Mouse (Mus musculus) lung, embryonic 15.5 days (tissue): Measurements from ENCODE around the gene Clmn. TPM values are rescaled to one million over a fixed set of nuclear protein-coding genes. Genes with fewer than 3 reads are reported as not detected.
"Not testable (repeated sequence)": the region's sequence is repeated elsewhere in the genome, so short reads cannot be mapped to it uniquely, and the experiment has no call there.

Experiments used
- ATAC-seq: fragments of 200-750 bp; cut with Nextera tagmentation; 2 replicates; pipeline ENCODE4 v1.8.0; 2017; ENCODE audit warnings: moderate number of reproducible peaks, borderline replicate concordance; ENCODE audit not compliant: low FRiP score, low TSS enrichment; ENCODE audit errors: extremely low read depth
- H3K27ac ChIP-seq: fragments of 300-500 bp; sonication (generic); 2 replicates; pipeline ENCODE4 v1.5.1; 2015; ENCODE audit warnings: moderate library complexity, mild to moderate bottlenecking, inconsistent platforms
- H3K27me3 ChIP-seq: fragments of 300-500 bp; sonication (generic); 2 replicates; pipeline ENCODE4 v1.6.1; 2015; ENCODE audit warnings: inconsistent platforms
- H3K36me3 ChIP-seq: fragments of 300-500 bp; sonication (generic); 2 replicates; pipeline ENCODE4 v1.6.1; 2015; ENCODE audit warnings: inconsistent platforms
- H3K4me1 ChIP-seq: fragments of 300-500 bp; sonication (generic); 2 replicates; pipeline ENCODE4 v1.6.1; 2015; ENCODE audit warnings: inconsistent platforms
- H3K4me2 ChIP-seq: fragments of 300-500 bp; sonication (generic); 2 replicates; pipeline ENCODE4 v1.6.1; 2015; ENCODE audit warnings: inconsistent platforms, mild to moderate bottlenecking, moderate library complexity
- H3K4me3 ChIP-seq: fragments of 300-500 bp; sonication (generic); 2 replicates; pipeline ENCODE4 v1.5.1; 2015; ENCODE audit warnings: mild to moderate bottlenecking, inconsistent platforms
- H3K9ac ChIP-seq: fragments of 300-500 bp; sonication (generic); 2 replicates; pipeline ENCODE4 v1.6.1; 2015; ENCODE audit warnings: inconsistent platforms
- H3K9me3 ChIP-seq: fragments of 300-500 bp; sonication (generic); 2 replicates; pipeline ENCODE4 v1.6.1; 2016; ENCODE audit warnings: inconsistent platforms
- WGBS: fragments of 180-500 bp; shearing (Covaris S2); methylation state at CpG from one replicate; pipeline ENCODE4 v1.1.7; 2015; 5-methylcytosine and 5-hydroxymethylcytosine counted together
- polyA plus RNA-seq: library from polyadenylated mRNA; unstranded; fragments of >200 nt; fragmentation: Nextera tagmentation; extraction: Ambion mirVana; gene quantifications from 2 replicates; pipeline ENCODE4 v1.2.1, GENCODE M21; 2015

Gene Clmn
- polyA plus RNA-seq, 1 experiment from 2014 or later: 3.2 TPM

DNA sequence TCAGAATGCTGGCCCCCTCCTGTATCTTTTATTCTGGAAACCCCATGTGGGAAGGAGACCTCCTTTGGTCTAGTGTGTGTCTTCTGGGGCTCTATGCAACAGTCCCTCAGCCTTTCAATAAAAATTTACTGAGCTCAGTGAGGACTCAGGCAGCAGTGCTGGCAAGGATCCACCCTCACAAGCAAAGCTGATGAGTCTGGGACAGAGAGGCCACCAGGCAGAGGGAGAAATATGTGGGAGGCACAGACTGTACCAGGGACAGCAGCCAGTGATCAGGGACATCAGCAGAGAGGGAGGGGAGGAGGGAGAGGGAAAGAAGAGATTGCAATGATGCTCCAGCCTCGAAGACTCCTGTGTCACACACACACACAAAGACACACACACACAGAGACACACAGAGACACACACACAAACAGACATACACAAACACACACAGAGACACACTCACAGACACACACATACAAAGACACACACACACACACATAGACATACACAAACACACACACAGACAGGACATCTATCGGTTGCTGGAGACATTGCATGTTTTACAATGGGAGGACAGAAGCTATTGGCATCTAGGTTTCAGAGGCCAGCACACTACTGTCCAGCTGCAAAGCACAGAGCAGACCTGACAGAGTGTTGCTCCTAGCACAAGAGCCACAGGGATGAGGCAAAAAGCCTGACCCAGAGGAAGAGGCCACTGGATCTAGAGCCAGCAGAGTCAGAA is 27.6 kb downstream of the Clmn start:
- Histone ChIP-seq H3K27ac (no peak overlapping the region), H3K36me3 (no peaks in the 10 kb centered on the region), H3K4me1 (0 out of 2 replicates have a peak, but pooled peaks cover 5% of the 10 kb centered on the region), H3K9me3 (no peaks in the 10 kb centered on the region), H3K9ac (no peak overlapping the region), H3K4me3 (no peak overlapping the region), H3K4me2 (no peak overlapping the region), H3K27me3 (no peaks in the 10 kb centered on the region)
- 77% methylated on average over 2 of the region's 2 CpGs for WGBS
- peak; percentile 17; the same call in 1 of the 2 replicates for ATAC-seq

DNA sequence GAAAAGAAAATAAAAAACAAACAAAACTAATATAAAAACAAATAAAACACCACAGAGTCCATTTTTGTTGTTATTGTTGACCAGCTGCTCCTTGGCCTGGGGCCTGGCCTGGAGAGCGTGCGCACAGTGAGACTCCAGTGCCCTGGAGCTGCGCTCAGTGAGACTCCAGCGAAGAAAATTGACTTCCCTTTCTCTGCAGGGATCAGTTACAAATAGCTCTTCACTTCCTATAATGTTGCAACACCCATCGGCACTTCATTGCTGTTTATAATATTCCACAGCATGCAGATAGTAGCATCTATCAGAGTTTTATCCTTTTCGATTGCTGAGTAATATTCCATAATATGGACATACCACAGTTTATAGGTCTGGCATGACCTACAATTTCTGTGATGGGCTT is 28.6 kb downstream of the Clmn start:
- Histone ChIP-seq H3K4me2 (no peak overlapping the region), H3K27ac (no peak overlapping the region), H3K9me3 (no peaks in the 10 kb centered on the region), H3K27me3 (no peaks in the 10 kb centered on the region), H3K36me3 (no peaks in the 10 kb centered on the region), H3K4me3 (no peak overlapping the region), H3K9ac (no peak overlapping the region), H3K4me1 (0 out of 2 replicates have a peak, but pooled peaks cover 5% of the 10 kb centered on the region)
- WGBS: 94% methylated on average over 6 of the region's 6 CpGs
- no peak for ATAC-seq

DNA sequence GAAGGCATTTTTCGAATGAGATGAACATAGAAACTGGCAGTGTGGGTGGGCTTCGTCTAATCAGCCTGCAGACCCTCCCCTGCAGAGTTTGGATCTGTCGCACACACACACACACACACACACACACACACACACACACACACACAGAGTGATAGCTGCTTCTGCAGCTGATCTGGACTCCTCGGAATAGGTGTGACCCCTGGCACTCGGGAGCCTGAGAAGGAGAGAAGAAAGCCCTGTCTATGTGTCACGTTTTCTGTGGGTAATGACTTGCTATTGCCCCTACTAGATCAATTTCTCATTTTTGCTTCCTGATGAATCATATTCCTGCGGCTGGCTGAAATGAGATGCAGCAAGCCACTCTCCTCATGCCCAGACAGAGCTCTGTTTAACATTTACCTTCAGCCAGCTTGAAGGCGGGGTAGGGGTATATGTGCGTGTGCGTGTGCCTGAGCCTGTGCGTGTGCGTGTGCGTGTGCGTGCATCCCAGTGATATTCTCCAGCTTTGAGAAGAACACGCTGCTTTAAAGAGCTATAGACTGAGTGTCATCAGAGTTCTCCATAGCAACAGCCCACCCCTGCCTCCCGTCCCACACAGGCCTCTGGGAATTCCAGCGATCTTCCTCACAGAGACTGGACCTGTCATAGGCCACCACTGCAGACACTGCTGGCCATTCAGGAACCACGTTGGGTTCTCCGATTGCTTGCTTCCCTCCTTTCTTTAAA is 29.3 kb downstream of the Clmn start:
- no peak for ATAC-seq
- no peak overlapping the region for H3K9ac ChIP-seq
- no peaks in the 10 kb centered on the region for H3K9me3 ChIP-seq
- H3K4me2 ChIP-seq: no peak overlapping the region
- H3K36me3 ChIP-seq: no peaks in the 10 kb centered on the region
- H3K27me3 ChIP-seq: no peaks in the 10 kb centered on the region
- H3K4me1 ChIP-seq: 0 out of 2 replicates have a peak, but pooled peaks cover 5% of the 10 kb centered on the region
- H3K4me3 ChIP-seq: no peak overlapping the region
- WGBS: 58% methylated on average over 19 of the region's 19 CpGs
- no peak overlapping the region for H3K27ac ChIP-seq

DNA sequence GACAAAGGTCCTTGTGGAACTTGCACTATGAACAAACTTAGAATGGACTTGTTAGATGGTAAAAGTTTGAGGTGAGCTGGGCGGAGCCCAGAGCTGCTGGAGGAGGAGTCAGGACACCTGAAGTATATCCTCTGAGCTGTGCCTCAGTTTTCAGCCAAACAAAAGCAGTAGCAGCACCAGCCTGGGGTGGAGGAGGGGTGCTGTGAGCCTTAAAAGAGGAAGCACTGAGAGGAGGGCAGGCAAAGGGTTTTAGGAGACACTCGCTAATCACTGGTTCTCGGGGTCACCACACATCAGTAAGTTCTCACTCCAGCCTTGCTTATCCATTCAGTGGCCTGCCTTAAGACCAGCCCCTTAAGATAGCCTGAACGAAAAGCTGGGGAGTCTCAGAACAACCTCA is 30.1 kb downstream of the Clmn start:
- no peak for ATAC-seq
- Histone ChIP-seq H3K36me3 (no peaks in the 10 kb centered on the region), H3K27ac (no peak overlapping the region), H3K9me3 (no peaks in the 10 kb centered on the region), H3K27me3 (no peaks in the 10 kb centered on the region), H3K4me1 (peaks cover 12% of the 10 kb centered on the region), H3K4me3 (no peak overlapping the region), H3K4me2 (no peak overlapping the region), H3K9ac (no peak overlapping the region)
- 58% methylated on average over 4 of the region's 4 CpGs for WGBS

DNA sequence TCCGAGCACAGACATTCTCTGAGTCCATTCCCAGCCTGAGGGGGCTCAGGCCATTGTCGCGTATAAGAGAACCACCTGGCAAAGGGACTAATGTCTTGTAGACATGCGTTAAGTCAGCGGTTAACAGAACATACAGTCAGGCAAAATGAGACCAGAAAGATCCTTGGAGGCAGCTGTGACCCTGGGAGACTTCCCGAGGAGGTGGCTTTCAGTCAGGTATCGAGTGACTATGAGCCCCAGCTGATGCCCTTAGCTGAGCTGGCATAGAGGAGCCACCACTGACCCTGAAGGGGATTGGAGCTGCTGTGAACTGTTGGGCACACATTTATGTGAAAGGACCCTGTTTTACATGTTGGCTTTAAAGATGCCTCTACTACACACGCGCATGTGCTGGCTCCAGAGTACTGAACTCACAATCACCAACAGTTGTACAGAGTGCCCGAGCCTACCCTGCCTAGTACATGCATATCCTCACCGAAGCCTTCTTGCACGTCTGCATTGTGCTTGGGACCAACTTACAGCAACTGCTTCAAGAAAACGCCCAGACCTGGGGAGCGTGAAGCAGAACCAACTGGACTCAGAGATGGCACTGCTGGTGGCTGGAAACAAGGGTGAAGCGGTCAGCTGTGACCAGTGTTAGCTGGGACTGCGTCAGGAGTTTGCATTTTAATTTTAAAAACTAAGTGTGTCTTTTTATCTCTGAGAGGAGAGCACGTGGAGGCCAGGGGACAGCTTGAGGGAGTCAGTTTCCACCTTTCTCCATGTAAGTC is 34.0 kb downstream of the Clmn start:
- H3K4me2 ChIP-seq: no peak overlapping the region
- peaks cover 16% of the 10 kb centered on the region for H3K4me1 ChIP-seq
- H3K4me3 ChIP-seq: no peak overlapping the region
- no peaks in the 10 kb centered on the region for H3K9me3 ChIP-seq
- H3K27ac ChIP-seq: no peak overlapping the region
- ATAC-seq: no peak
- no peaks in the 10 kb centered on the region for H3K36me3 ChIP-seq
- WGBS: 76% methylated on average over 17 of the region's 17 CpGs
- H3K9ac ChIP-seq: no peak overlapping the region
- no peaks in the 10 kb centered on the region; the same call in 1 of the 2 replicates for H3K27me3 ChIP-seq

DNA sequence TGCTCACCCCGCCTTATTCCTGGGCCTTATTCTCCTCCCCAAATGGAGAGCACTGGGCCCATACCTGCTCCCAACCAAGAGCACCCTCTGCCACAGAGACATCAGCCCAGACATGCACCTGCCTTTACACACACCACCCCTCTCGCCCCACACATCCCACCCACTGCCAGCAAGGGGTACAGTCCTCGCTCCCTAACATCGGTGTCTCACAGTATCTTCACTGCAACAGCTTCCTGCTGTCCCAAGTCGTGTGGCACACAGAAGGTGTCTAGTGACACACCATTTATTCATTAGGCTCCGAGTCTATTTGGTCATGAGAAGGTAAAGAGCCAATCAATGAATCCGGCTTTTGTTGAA is 34.6 kb downstream of the Clmn start:
- Histone ChIP-seq H3K9me3 (no peaks in the 10 kb centered on the region), H3K4me3 (no peak overlapping the region), H3K27me3 (no peaks in the 10 kb centered on the region; the same call in 1 of the 2 replicates), H3K27ac (no peak overlapping the region), H3K36me3 (no peaks in the 10 kb centered on the region), H3K9ac (no peak overlapping the region), H3K4me2 (no peak overlapping the region), H3K4me1 (peaks cover 19% of the 10 kb centered on the region)
- 61% methylated on average over 7 of the region's 7 CpGs for WGBS
- no peak; the same call in 1 of the 2 replicates for ATAC-seq

DNA sequence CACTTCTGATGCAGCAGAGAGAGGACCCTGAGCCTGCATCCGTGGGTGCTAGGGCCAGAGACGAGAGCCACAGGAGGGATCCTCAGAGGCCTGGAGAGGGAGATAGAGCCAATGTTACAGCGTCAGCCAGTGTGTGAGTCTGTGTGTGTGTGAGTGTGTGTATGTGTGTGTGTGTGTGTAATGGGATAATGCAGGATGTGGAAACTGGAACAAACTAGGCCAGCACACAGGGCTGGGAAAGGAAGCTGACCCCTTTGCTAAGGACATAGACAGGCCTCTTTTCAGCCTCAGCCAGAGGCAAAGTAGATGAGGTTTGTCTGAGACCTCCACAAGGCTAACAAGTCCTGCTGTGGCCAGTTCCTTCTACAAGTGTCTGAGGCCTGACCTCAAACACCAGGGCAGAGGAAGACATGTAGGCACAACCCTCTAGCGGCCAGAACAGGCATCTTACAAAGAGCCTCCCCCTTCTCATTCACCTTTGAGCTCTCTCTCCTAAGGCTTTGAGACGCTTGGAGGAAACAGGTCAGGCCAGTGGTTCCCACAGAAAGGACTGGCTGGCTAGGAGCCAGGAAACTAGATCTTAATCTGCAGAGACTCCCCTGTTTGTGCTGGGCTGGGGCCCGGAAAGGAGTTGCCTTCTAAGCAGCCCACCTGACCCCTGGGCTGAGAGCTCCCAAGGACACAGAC is 35.1 kb downstream of the Clmn start:
- Histone ChIP-seq H3K4me2 (no peak overlapping the region), H3K27me3 (no peaks in the 10 kb centered on the region; the same call in 1 of the 2 replicates), H3K9ac (no peak overlapping the region), H3K36me3 (no peaks in the 10 kb centered on the region), H3K4me3 (no peak overlapping the region), H3K9me3 (no peaks in the 10 kb centered on the region), H3K4me1 (peaks cover 25% of the 10 kb centered on the region), H3K27ac (no peak overlapping the region)
- peak; percentile 63 for ATAC-seq
- 34% methylated on average over 6 of the region's 6 CpGs for WGBS

- H3K9ac ChIP-seq, ATAC-seq, H3K36me3 ChIP-seq, H3K27ac ChIP-seq, H3K4me2 ChIP-seq, H3K4me3 ChIP-seq, H3K9me3 ChIP-seq, H3K27me3 ChIP-seq: not testable (repeated sequence)
- H3K4me1 ChIP-seq: peaks cover 32% of the 10 kb centered on the region
- 59% methylated on average over 4 of the region's 4 CpGs for WGBS
Observed at GRCm38 (mm10) chr12:104828986-104829385, 35.9 kb downstream of the Clmn start.

DNA sequence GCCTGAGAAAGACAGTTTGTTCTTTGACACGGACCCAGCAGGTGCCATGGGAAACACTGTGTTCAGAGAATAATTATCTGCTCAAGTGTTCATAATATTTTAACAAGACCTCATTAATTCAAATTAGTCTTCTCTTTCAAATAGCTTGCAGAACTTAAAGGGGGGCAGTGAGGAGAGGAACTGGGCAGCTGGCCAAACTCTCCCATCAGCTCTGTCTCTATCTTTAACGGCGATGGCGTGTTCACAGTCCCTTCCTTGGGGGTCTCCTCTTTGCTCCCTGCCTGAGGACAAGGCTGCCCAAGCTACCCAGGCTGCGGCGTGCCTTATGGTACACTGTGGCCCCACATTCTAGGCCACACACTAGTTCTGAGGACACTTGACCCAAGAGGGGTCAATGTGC is 37.2 kb downstream of the Clmn start:
- WGBS: 41% methylated on average over 6 of the region's 6 CpGs
- no peak overlapping the region for H3K27ac ChIP-seq
- peaks cover 35% of the 10 kb centered on the region for H3K4me1 ChIP-seq
- no peak overlapping the region for H3K4me2 ChIP-seq
- H3K36me3 ChIP-seq: no peaks in the 10 kb centered on the region
- ATAC-seq: no peak
- H3K4me3 ChIP-seq: no peak overlapping the region
- H3K9me3 ChIP-seq: no peaks in the 10 kb centered on the region
- no peaks in the 10 kb centered on the region; the same call in 1 of the 2 replicates for H3K27me3 ChIP-seq
- H3K9ac ChIP-seq: no peak overlapping the region

GRCm38 (mm10) chr12:104824907-104825267 is 40.0 kb downstream of the Clmn start:
- no peak for ATAC-seq
- Histone ChIP-seq H3K4me2 (no peak overlapping the region), H3K36me3 (no peaks in the 10 kb centered on the region), H3K27ac (0 out of 2 replicates have a peak overlapping the region, but pooled peaks have one; percentile 41), H3K9ac (no peak overlapping the region), H3K27me3 (no peaks in the 10 kb centered on the region; the same call in 1 of the 2 replicates), H3K9me3 (no peaks in the 10 kb centered on the region), H3K4me3 (no peak overlapping the region), H3K4me1 (peaks cover 28% of the 10 kb centered on the region)
- WGBS: 20% methylated on average over 6 of the region's 6 CpGs

GRCm38 (mm10) chr12:104824244-104824906 is 40.5 kb downstream of the Clmn start:
- no peak overlapping the region for H3K9ac ChIP-seq
- peaks cover 23% of the 10 kb centered on the region for H3K4me1 ChIP-seq
- peak; percentile 86; the same call in 1 of the 2 replicates for ATAC-seq
- 51% methylated on average over 12 of the region's 12 CpGs for WGBS
- H3K9me3 ChIP-seq: no peaks in the 10 kb centered on the region
- H3K27me3 ChIP-seq: no peaks in the 10 kb centered on the region; the same call in 1 of the 2 replicates
- H3K27ac ChIP-seq: 0 out of 2 replicates have a peak overlapping the region, but pooled peaks have one; percentile 7
- H3K4me2 ChIP-seq: no peak overlapping the region
- no peak overlapping the region for H3K4me3 ChIP-seq
- H3K36me3 ChIP-seq: no peaks in the 10 kb centered on the region
